Mouse (Mus musculus): ENCODE results near the gene Arv1. TPM values are rescaled to one million over a fixed set of nuclear protein-coding genes. Genes with fewer than 3 reads are reported as not detected.
A peak's percentile ranks its signal among the peaks of the same experiment; 100 is the strongest.

Gene Arv1
- polyA plus RNA-seq (2015; fragmentation: Nextera tagmentation; extraction: Ambion mirVana): 18.7 and 19.6 TPM in 2 replicates

DNA sequence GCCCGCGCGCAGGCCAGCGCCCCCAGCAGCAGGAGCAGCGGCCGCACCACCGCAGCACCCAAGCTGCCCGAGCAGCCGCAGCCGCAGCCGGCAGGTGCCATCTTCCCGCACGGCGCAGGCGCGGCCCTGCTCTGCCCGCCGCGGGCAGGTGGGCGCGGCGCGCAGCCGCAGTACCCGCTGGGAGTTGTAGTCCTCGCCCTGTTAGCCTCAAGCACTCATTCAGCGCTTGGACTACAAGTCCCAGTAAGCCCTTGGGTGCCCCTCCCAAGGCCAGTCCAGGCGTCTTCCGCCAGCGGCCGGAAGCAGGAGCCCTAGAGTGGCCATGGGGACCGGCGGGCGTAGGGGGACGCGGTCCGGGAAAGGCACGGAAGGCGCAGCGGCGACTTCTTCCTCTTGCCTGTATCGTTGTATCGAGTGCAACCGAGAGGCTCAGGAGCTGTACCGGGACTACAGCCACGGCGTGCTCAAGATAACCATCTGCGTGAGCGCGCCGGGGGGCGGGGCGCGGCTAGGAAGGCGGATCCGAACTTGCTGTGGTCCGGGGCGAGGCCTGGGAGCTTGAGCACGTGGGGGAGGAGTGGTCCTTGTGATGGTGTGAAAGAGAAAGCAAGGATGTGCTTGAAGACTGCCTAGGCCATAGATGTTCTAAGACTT is at the start of gene Arv1, which contains the start of gene Ttc13:
Gene Arv1 (plus strand): TSS at position 278 of the 654 bp plus-strand sequence.
Gene Ttc13 (minus strand): TSS at position 122 of the 654 bp plus-strand sequence.
- Histone ChIP-seq H3K27me3 (ENCODE audit: control insufficient read depth, insufficient read depth, low read depth, low read length) (no peaks in the 10 kb centered on the region), H3K9me3 (ENCODE audit: control insufficient read depth, low read length) (no peaks in the 10 kb centered on the region), H3K4me3 (ENCODE audit: low read length) (peak within 1 kb of the TSS; percentile 96), H3K4me2 (ENCODE audit: low read depth, low read length) (peak within 1 kb of the TSS; percentile 95), H3K36me3 (ENCODE audit: control insufficient read depth, insufficient read depth, low read length) (0 out of 2 replicates have a peak, but pooled peaks cover 4% of the 10 kb centered on the region), H3K4me1 (replicated peaks; ENCODE audit: control insufficient read depth, insufficient read depth, low read length) (peaks cover 15% of the 10 kb centered on the region), H3K9ac (ENCODE audit: low read length) (peak within 1 kb of the TSS; percentile 80), H3K27ac (ENCODE audit: low read length) (peak within 1 kb of the TSS; percentile 25; the same call in 1 of the 2 replicates)
- peak; percentile 100 for ATAC-seq (ENCODE audit: low read depth)
- WGBS: under 1% methylated on average over 56 of the region's 59 CpGs

DNA sequence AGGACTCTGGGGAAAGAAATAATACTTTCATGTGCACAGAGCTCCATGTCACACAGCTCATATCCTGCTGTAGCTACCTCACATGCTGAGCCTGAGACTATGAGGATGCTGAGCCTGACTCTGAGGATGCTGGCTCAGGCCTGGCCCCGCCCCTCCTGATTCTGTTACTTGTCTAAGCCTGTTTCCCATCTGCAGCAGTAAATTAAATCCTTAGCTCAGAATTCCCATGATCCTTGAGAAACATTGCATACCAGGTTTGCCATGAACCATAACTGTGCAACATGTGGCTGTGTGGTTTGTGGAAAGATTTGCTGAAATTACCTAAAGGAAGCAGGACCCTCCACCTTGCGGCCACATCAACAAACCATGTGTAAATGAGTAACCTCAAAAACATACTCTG is 49.6 kb upstream of the Arv1 start:
- Histone ChIP-seq H3K36me3 (ENCODE audit: control insufficient read depth, insufficient read depth, low read length) (peaks cover 13% of the 10 kb centered on the region), H3K4me2 (ENCODE audit: low read depth, low read length) (no peak overlapping the region), H3K9me3 (ENCODE audit: control insufficient read depth, low read length) (no peaks in the 10 kb centered on the region), H3K27ac (ENCODE audit: low read length) (no peak overlapping the region), H3K4me3 (ENCODE audit: low read length) (no peak overlapping the region), H3K27me3 (ENCODE audit: control insufficient read depth, insufficient read depth, low read depth, low read length) (no peaks in the 10 kb centered on the region), H3K4me1 (replicated peaks; ENCODE audit: control insufficient read depth, insufficient read depth, low read length) (peaks cover 1% of the 10 kb centered on the region; the same call in 1 of the 2 replicates), H3K9ac (ENCODE audit: low read length) (no peak overlapping the region)
- 90% methylated on average over 2 of the region's 2 CpGs for WGBS
- no peak for ATAC-seq (ENCODE audit: low read depth)

DNA sequence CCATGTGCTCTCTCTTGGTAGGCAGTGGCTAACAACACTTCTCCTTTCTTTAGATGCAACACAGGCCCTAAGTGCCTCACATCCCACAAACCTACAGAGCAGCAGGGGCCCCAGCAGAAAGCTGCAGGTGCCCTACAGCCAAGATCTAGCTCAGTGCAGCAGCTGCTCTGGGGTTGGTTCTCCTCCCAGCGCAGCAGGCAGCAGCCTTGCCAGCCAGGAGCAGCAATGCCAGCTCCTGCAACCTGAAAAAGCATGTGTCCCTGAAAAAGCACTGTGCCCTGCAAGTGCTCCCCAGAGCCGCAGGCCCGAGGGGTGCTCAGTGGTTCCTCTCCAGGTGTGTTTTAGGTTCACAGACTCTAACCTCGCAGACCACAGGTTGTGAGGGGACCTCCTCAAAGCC is 45.3 kb upstream of the Arv1 start:
- 93% methylated on average over 4 of the region's 4 CpGs for WGBS
- no peaks in the 10 kb centered on the region for H3K9me3 ChIP-seq (ENCODE audit: control insufficient read depth, low read length)
- H3K4me2 ChIP-seq (ENCODE audit: low read depth, low read length): no peak overlapping the region
- H3K4me3 ChIP-seq (ENCODE audit: low read length): no peak overlapping the region
- no peaks in the 10 kb centered on the region for H3K27me3 ChIP-seq (ENCODE audit: control insufficient read depth, insufficient read depth, low read depth, low read length)
- H3K36me3 ChIP-seq (ENCODE audit: control insufficient read depth, insufficient read depth, low read length): peaks cover 11% of the 10 kb centered on the region
- peaks cover 4% of the 10 kb centered on the region; the same call in 1 of the 2 replicates for H3K4me1 ChIP-seq (replicated peaks; ENCODE audit: control insufficient read depth, insufficient read depth, low read length)
- no peak overlapping the region for H3K27ac ChIP-seq (ENCODE audit: low read length)
- no peak for ATAC-seq (ENCODE audit: low read depth)
- no peak overlapping the region for H3K9ac ChIP-seq (ENCODE audit: low read length)

DNA sequence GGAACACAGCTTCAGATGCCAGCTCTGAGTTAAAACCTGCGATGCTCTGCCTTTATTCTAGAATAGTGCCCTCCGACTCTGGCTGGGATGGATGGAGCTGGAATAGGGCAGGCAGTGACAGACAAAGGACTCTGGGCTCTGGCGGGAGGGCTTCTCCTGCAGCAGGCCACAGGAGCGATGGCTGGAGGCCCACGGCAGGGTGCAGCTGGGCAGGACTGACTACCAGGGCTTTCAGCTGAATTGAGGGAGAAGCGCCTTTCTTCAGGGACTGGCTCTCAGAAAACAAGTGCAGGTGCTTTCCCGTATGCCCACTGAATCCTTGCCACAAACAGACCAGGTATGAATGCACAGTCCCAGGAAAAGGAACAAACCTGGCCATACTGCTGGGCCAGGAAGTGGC is 44.9 kb upstream of the Arv1 start:
- Histone ChIP-seq H3K4me2 (ENCODE audit: low read depth, low read length) (no peak overlapping the region), H3K27ac (ENCODE audit: low read length) (no peak overlapping the region), H3K9ac (ENCODE audit: low read length) (0 out of 2 replicates have a peak overlapping the region, but pooled peaks have one; percentile 25), H3K4me1 (replicated peaks; ENCODE audit: control insufficient read depth, insufficient read depth, low read length) (peaks cover 6% of the 10 kb centered on the region), H3K4me3 (ENCODE audit: low read length) (no peak overlapping the region), H3K27me3 (ENCODE audit: control insufficient read depth, insufficient read depth, low read depth, low read length) (no peaks in the 10 kb centered on the region), H3K9me3 (ENCODE audit: control insufficient read depth, low read length) (no peaks in the 10 kb centered on the region), H3K36me3 (ENCODE audit: control insufficient read depth, insufficient read depth, low read length) (peaks cover 9% of the 10 kb centered on the region; the same call in 1 of the 2 replicates)
- ATAC-seq (ENCODE audit: low read depth): no peak
- 88% methylated on average over 7 of the region's 7 CpGs for WGBS

DNA sequence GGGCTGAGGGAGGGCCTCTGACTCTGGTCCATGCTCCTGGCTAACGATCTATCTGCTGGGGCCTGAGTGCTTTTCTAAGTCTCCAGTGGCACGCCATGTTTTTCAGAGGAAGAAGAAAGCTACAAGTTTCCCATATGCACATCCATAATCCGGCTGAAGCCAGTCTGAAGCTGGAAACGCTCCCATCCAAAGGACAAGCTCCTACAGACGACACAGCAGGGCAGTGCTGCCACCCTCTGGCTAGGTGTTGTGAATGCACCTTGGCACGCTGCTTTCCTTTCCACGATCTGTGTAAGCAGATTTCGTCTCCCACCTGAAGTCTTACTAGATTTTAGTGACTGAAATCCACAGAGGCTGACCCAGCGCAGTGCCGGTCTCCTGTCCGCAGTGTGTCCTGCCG is 44.5 kb upstream of the Arv1 start:
- peaks cover 7% of the 10 kb centered on the region for H3K4me1 ChIP-seq (replicated peaks; ENCODE audit: control insufficient read depth, insufficient read depth, low read length)
- no peaks in the 10 kb centered on the region for H3K27me3 ChIP-seq (ENCODE audit: control insufficient read depth, insufficient read depth, low read depth, low read length)
- H3K27ac ChIP-seq (ENCODE audit: low read length): no peak overlapping the region
- H3K4me2 ChIP-seq (ENCODE audit: low read depth, low read length): no peak overlapping the region
- 44% methylated on average over 12 of the region's 12 CpGs for WGBS
- ATAC-seq (ENCODE audit: low read depth): peak; percentile 81
- no peak overlapping the region for H3K4me3 ChIP-seq (ENCODE audit: low read length)
- H3K36me3 ChIP-seq (ENCODE audit: control insufficient read depth, insufficient read depth, low read length): peaks cover 8% of the 10 kb centered on the region; the same call in 1 of the 2 replicates
- 0 out of 2 replicates have a peak overlapping the region, but pooled peaks have one; percentile 25 for H3K9ac ChIP-seq (ENCODE audit: low read length)
- no peaks in the 10 kb centered on the region for H3K9me3 ChIP-seq (ENCODE audit: control insufficient read depth, low read length)

DNA sequence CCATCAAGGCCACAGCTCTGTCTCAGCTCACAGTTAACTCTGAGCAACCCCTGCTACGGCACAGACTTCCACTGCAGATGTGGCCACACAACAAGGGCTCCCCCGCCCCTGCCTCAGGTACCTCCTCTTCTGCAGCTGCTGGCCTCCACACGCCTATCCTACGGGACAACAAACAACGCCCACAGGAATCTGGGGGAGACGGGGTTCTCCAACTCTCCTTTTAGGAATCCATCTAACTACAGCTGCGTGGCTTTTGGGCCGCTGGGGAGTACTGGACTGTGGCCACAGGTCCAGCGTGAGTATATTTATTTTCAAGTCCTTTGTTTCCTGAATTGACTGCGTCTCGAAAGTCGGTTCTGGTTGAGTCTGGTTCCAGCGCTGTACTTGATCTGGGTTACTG is 43.7 kb upstream of the Arv1 start:
- H3K27me3 ChIP-seq (ENCODE audit: control insufficient read depth, insufficient read depth, low read depth, low read length): no peaks in the 10 kb centered on the region
- no peak overlapping the region for H3K27ac ChIP-seq (ENCODE audit: low read length)
- peaks cover 7% of the 10 kb centered on the region for H3K4me1 ChIP-seq (replicated peaks; ENCODE audit: control insufficient read depth, insufficient read depth, low read length)
- ATAC-seq (ENCODE audit: low read depth): no peak
- no peak overlapping the region for H3K4me3 ChIP-seq (ENCODE audit: low read length)
- 90% methylated on average over 13 of the region's 13 CpGs for WGBS
- H3K9me3 ChIP-seq (ENCODE audit: control insufficient read depth, low read length): no peaks in the 10 kb centered on the region
- no peak overlapping the region for H3K9ac ChIP-seq (ENCODE audit: low read length)
- no peak overlapping the region for H3K4me2 ChIP-seq (ENCODE audit: low read depth, low read length)
- peaks cover 5% of the 10 kb centered on the region; the same call in 1 of the 2 replicates for H3K36me3 ChIP-seq (ENCODE audit: control insufficient read depth, insufficient read depth, low read length)

DNA sequence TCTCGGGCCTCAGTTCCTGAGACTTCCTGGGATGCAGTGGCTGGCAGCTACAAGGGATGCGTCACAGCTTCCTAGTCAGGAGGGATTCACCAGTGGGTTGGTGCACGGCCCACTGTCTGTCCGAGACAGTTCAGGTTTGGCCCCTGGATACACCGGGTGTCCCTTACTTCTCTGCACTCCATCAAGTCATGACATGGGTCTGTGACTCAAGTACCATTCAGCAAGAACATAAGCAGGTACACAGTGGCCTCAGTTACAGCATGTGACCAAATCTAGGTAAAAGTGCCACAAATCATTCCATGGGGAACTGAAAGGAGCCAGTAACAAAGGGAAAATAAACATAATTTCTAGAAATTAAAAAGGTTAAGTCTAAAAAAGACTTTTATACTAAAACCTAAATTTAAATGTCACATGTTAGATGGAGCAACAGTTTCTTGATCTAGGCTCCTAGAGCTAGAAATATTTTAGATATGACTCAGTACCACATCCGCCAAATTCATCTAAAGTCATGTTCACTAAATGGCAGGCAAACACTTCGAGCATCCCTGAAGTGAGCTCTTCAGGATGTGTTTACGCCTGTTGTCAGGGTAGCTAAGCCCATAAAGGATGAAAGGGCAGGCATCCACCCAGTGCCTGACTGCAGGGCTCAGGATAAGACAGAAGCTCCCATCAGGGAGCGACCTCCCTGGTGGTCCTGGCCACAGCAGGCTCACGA is 40.7 kb upstream of the Arv1 start:
- no peaks in the 10 kb centered on the region for H3K27me3 ChIP-seq (ENCODE audit: control insufficient read depth, insufficient read depth, low read depth, low read length)
- no peak overlapping the region for H3K9ac ChIP-seq (ENCODE audit: low read length)
- H3K4me3 ChIP-seq (ENCODE audit: low read length): no peak overlapping the region
- no peak overlapping the region for H3K4me2 ChIP-seq (ENCODE audit: low read depth, low read length)
- H3K9me3 ChIP-seq (ENCODE audit: control insufficient read depth, low read length): no peaks in the 10 kb centered on the region
- peaks cover 5% of the 10 kb centered on the region; the same call in 1 of the 2 replicates for H3K36me3 ChIP-seq (ENCODE audit: control insufficient read depth, insufficient read depth, low read length)
- 58% methylated on average over 10 of the region's 10 CpGs for WGBS
- H3K4me1 ChIP-seq (replicated peaks; ENCODE audit: control insufficient read depth, insufficient read depth, low read length): peaks cover 7% of the 10 kb centered on the region
- peak; percentile 36; the same call in 1 of the 2 replicates for ATAC-seq (ENCODE audit: low read depth)
- H3K27ac ChIP-seq (ENCODE audit: low read length): no peak overlapping the region

DNA sequence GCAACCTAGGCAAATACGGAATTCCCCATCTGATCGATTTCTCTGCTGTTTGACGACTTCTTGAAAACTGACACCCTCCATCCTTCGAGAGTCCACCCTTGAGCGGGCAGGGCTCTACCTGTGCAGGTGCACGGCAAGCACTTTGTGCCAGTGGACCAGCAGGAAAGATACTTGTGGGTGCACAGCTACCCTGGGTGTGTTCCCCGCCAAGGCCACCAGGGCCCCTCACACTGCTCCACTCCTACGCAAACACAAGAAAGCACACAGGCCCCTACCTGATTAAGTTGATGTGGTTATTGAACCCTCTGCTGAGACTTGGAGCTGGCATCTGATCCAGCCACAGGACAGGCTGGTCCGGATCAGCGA is 40.2 kb upstream of the Arv1 start:
- 59% methylated on average over 10 of the region's 10 CpGs for WGBS
- ATAC-seq (ENCODE audit: low read depth): peak; percentile 53; the same call in 1 of the 2 replicates
- H3K36me3 ChIP-seq (ENCODE audit: control insufficient read depth, insufficient read depth, low read length): peaks cover 5% of the 10 kb centered on the region; the same call in 1 of the 2 replicates
- H3K4me2 ChIP-seq (ENCODE audit: low read depth, low read length): no peak overlapping the region
- no peaks in the 10 kb centered on the region for H3K9me3 ChIP-seq (ENCODE audit: control insufficient read depth, low read length)
- no peak overlapping the region for H3K9ac ChIP-seq (ENCODE audit: low read length)
- H3K27me3 ChIP-seq (ENCODE audit: control insufficient read depth, insufficient read depth, low read depth, low read length): no peaks in the 10 kb centered on the region
- H3K4me1 ChIP-seq (replicated peaks; ENCODE audit: control insufficient read depth, insufficient read depth, low read length): peaks cover 7% of the 10 kb centered on the region
- H3K27ac ChIP-seq (ENCODE audit: low read length): no peak overlapping the region
- no peak overlapping the region for H3K4me3 ChIP-seq (ENCODE audit: low read length)

DNA sequence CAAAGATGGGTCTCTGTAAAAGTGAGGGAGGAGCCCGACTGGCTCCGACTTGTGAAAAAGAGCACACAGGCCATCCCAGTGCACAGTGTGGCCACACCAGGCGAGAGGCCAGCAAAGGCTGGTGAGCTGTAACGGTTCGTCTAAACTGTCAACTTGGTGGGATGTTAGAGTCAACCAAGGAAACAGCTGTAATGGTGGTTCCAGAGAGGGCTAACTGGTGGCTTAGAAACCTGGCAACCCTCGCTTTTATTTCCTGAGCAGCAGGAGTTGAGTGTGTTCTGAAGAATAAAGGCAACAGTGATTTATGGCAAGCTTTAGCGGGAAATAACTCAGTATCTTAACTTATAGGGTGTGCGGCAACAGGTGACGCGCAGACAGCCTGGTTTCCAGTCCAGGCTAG is 39.7 kb upstream of the Arv1 start:
- Histone ChIP-seq H3K4me1 (replicated peaks; ENCODE audit: control insufficient read depth, insufficient read depth, low read length) (peaks cover 7% of the 10 kb centered on the region), H3K27me3 (ENCODE audit: control insufficient read depth, insufficient read depth, low read depth, low read length) (no peaks in the 10 kb centered on the region), H3K9me3 (ENCODE audit: control insufficient read depth, low read length) (no peaks in the 10 kb centered on the region), H3K9ac (ENCODE audit: low read length) (no peak overlapping the region), H3K4me2 (ENCODE audit: low read depth, low read length) (no peak overlapping the region), H3K36me3 (ENCODE audit: control insufficient read depth, insufficient read depth, low read length) (peaks cover 5% of the 10 kb centered on the region; the same call in 1 of the 2 replicates), H3K27ac (ENCODE audit: low read length) (no peak overlapping the region), H3K4me3 (ENCODE audit: low read length) (no peak overlapping the region)
- ATAC-seq (ENCODE audit: low read depth): no peak
- 85% methylated on average over 10 of the region's 10 CpGs for WGBS
